Mouse (Mus musculus): ENCODE measurements around the gene Cog6. TPM values are rescaled to one million over a fixed set of nuclear protein-coding genes. Genes with fewer than 3 reads are reported as not detected.

Gene Cog6
- polyA plus RNA-seq (2012; rRNA removed) = 50.2 and 53.3 TPM in 2 replicates

GRCm38 (mm10) chr3:53016436-53017340, at the start of gene Cog6:
TSS of gene Cog6 (minus strand) at chr3:53017237.

GRCm38 (mm10) chr3:53041411-53042239, 24.6 kb upstream of the Cog6 start, which contains the start of gene Lhfp:
TSS of gene Lhfp (plus strand) at chr3:53041528.

Other genes with a start within 250 kb of the Cog6 start
- 50.0 TPM in 2 replicates for gene Lhfp, start 24.3 kb upstream of the Cog6 start, polyA plus RNA-seq (2012; rRNA removed)

All from central nervous system, embryonic 18 days (tissue).